16 mouse cellular contexts compared by ENCODE assay signal in the genomic region with DNA sequence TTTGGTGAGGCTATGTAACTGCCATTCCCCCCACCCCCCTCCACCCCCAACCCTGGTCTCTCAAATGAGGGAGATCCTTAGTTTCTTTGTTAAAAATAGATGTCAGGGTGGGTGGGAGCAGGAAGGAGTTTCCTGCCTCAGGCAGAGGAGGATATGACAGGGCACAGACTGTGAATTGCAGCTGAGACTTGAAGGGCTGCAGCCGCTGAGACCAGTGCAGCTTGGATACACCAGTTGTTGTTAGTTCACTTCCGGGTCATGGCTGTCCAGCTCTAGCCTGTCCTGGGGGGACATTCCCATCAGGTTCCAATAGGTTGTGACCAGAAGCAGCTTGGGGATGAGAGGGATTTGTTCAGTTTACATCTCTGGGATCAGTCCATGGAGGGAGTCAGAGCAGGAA.
DNase-seq lines count a peak whose midpoint lies in the region; ATAC-seq and TF ChIP-seq lines count a peak whose summit lies in the region.
"Had no signal": no experiment of that assay in that cellular context is flagged by ENCODE, and none has a peak within 500 bp of the region (broad histone marks: within the 10 kb centered on the region; RNA-seq: fewer than 3 reads in every experiment).

No protein-coding gene starts in this region.

- H3K4me1 ChIP-seq in heart, postnatal 0 days (ENCODE audit: control insufficient read depth, insufficient read depth) = no peaks in the 10 kb centered on the region
- H3K4me1 ChIP-seq in lung, embryonic 16.5 days (replicated peaks; ENCODE audit: control insufficient read depth, insufficient read depth, low read length) = peaks cover 8% of the 10 kb centered on the region
- H3K4me1 ChIP-seq in embryonic facial prominence, embryonic 15.5 days = peaks cover 7% of the 10 kb centered on the region; the same call in 1 of the 2 replicates
- no peaks in the 10 kb centered on the region for H3K4me1 ChIP-seq in stomach, postnatal 0 days (replicated peaks; ENCODE audit: control insufficient read depth, insufficient read depth)

- H3K36me3 ChIP-seq in heart, postnatal 0 days (replicated peaks; ENCODE audit: control insufficient read depth, insufficient read depth, low read length) = no peaks in the 10 kb centered on the region
- no peaks in the 10 kb centered on the region for H3K36me3 ChIP-seq in lung, embryonic 16.5 days (ENCODE audit: control insufficient read depth, insufficient read depth, low read length)
- no peaks in the 10 kb centered on the region for H3K36me3 ChIP-seq in embryonic facial prominence, embryonic 15.5 days
- no peaks in the 10 kb centered on the region for H3K36me3 ChIP-seq in stomach, postnatal 0 days (ENCODE audit: control insufficient read depth, insufficient read depth, low read length)

- no peaks in the 10 kb centered on the region; the same call in 1 of the 2 replicates for H3K9me3 ChIP-seq in heart, postnatal 0 days (replicated peaks; ENCODE audit: control insufficient read depth, low read length)
- no peaks in the 10 kb centered on the region for H3K9me3 ChIP-seq in lung, embryonic 16.5 days (ENCODE audit: control insufficient read depth, low read length)
- no peaks in the 10 kb centered on the region for H3K9me3 ChIP-seq in embryonic facial prominence, embryonic 15.5 days (replicated peaks)
- no peaks in the 10 kb centered on the region for H3K9me3 ChIP-seq in stomach, postnatal 0 days (ENCODE audit: control insufficient read depth, low read length)

- no peak overlapping the region for H3K4me2 ChIP-seq in heart, postnatal 0 days (ENCODE audit: low read depth, low read length)
- H3K4me2 ChIP-seq in lung, embryonic 16.5 days (ENCODE audit: low read depth, low read length) = no peak overlapping the region
- H3K4me2 ChIP-seq in embryonic facial prominence, embryonic 15.5 days (replicated peaks) = no peak overlapping the region
- H3K4me2 ChIP-seq in stomach, postnatal 0 days (replicated peaks; ENCODE audit: low read depth) = no peak overlapping the region
- H3K4me2 ChIP-seq: midbrain, embryonic 11.5 days had no signal

- no peak for TF ChIP-seq CTCF in heart, postnatal 0 days (IDR thresholded peaks at IDR 0.05; ENCODE audit: low read depth)
- TF ChIP-seq CTCF in stomach, postnatal 0 days (IDR thresholded peaks at IDR 0.05; ENCODE audit: low read depth) = no peak

- DNase-seq in heart, postnatal 0 days (ENCODE audit: low spot score) = no peak
- DNase-seq in heart, postnatal 25 days (ENCODE audit: low spot score) = no peak
- no peak for DNase-seq in lung, adult 18-20 months
- DNase-seq in stomach, postnatal 0 days (ENCODE audit: low spot score) = no peak
- DNase-seq in liver = no peak
- DNase-seq: adrenal gland, postnatal 10 days; cerebellum, adult 8-10 months; layer of hippocampus, postnatal 36 days; spleen, adult 18-20 months had no signal

- no peaks in the 10 kb centered on the region for H3K27me3 ChIP-seq in heart, postnatal 0 days (ENCODE audit: control insufficient read depth, insufficient read depth, low read length)
- no peaks in the 10 kb centered on the region; the same call in 1 of the 2 replicates for H3K27me3 ChIP-seq in lung, embryonic 16.5 days (ENCODE audit: control insufficient read depth, insufficient read depth, low read depth, low read length)
- no peaks in the 10 kb centered on the region; the same call in 1 of the 2 replicates for H3K27me3 ChIP-seq in embryonic facial prominence, embryonic 15.5 days
- H3K27me3 ChIP-seq in stomach, postnatal 0 days (ENCODE audit: control insufficient read depth, insufficient read depth, low read length) = no peaks in the 10 kb centered on the region

- no peak for TF ChIP-seq EP300 in heart, postnatal 0 days (IDR thresholded peaks at IDR 0.05; ENCODE audit: low read depth)
- TF ChIP-seq EP300 in stomach, postnatal 0 days (optimal IDR thresholded peaks at IDR 0.05) = no peak

- intact Hi-C loops in heart, postnatal 25 days (cut with DNase I) = loop anchor here (5.0 kb wide), 1 partner anchor 129 kb away; no protein-coding TSS in a partner anchor

- 0 out of 2 replicates have a peak overlapping the region, but pooled peaks have one; percentile 9 for H3K27ac ChIP-seq in heart, postnatal 0 days (ENCODE audit: low read depth)
- H3K27ac ChIP-seq in lung, embryonic 16.5 days (ENCODE audit: low read length) = no peak overlapping the region
- peak overlapping the region; percentile 58; the same call in 1 of the 2 replicates for H3K27ac ChIP-seq in embryonic facial prominence, embryonic 15.5 days (replicated peaks)
- H3K27ac ChIP-seq in stomach, postnatal 0 days (replicated peaks) = 0 out of 2 replicates have a peak overlapping the region, but pooled peaks have one; percentile 18
- H3K27ac ChIP-seq: liver, embryonic 14.5 days had no signal

- peak; percentile 60 for ATAC-seq in heart, postnatal 0 days (ENCODE audit: insufficient read depth, low read depth)
- ATAC-seq in lung, embryonic 16.5 days (ENCODE audit: low read depth) = peak; percentile 71; the same call in 1 of the 2 replicates
- ATAC-seq in embryonic facial prominence, embryonic 15.5 days (ENCODE audit: insufficient number of reproducible peaks, low FRiP score, low TSS enrichment, low read depth) = no peak
- peak; percentile 58; the same call in 1 of the 2 replicates for ATAC-seq in stomach, postnatal 0 days (ENCODE audit: low FRiP score, low TSS enrichment)
- ATAC-seq: forebrain, embryonic 16.5 days; inflammation-experienced regulatory T-cells, adult 6 months had no signal

- no peak overlapping the region for H3K4me3 ChIP-seq in heart, postnatal 0 days (ENCODE audit: low read depth, low read length)
- no peak overlapping the region for H3K4me3 ChIP-seq in lung, embryonic 16.5 days (ENCODE audit: low read length)
- H3K4me3 ChIP-seq in embryonic facial prominence, embryonic 15.5 days (replicated peaks) = no peak overlapping the region
- no peak overlapping the region for H3K4me3 ChIP-seq in stomach, postnatal 0 days (ENCODE audit: low read depth, low read length)
- H3K4me3 ChIP-seq: heart, adult 2 months had no signal

- WGBS in heart, postnatal 0 days = 52% methylated on average over 2 of the region's 2 CpGs
- 55% methylated on average over 2 of the region's 2 CpGs for WGBS in lung, embryonic 16.5 days
- 33% methylated on average over 2 of the region's 2 CpGs for WGBS in embryonic facial prominence, embryonic 15.5 days
- WGBS in stomach, postnatal 0 days = 61% methylated on average over 2 of the region's 2 CpGs

- no peak overlapping the region for H3K9ac ChIP-seq in heart, postnatal 0 days (replicated peaks; ENCODE audit: low read depth, low read length)
- no peak overlapping the region for H3K9ac ChIP-seq in lung, embryonic 16.5 days (ENCODE audit: low read length)
- H3K9ac ChIP-seq in embryonic facial prominence, embryonic 15.5 days = no peak overlapping the region
- no peak overlapping the region for H3K9ac ChIP-seq in stomach, postnatal 0 days (ENCODE audit: low read length)
- H3K9ac ChIP-seq: liver, embryonic 14.5 days had no signal
